ENCODE assay signal across 11 mouse cellular contexts in genomic region chr4:53600462-53600861, GRCm38 (mm10). TPM values are rescaled to one million over a fixed set of nuclear protein-coding genes. Genes with fewer than 3 reads are reported as not detected.
A peak's percentile ranks its signal among the peaks of the same experiment; 100 is the strongest.
DNase-seq lines count a peak whose midpoint lies in the region; ATAC-seq and TF ChIP-seq lines count a peak whose summit lies in the region.
"Had no signal": no experiment of that assay in that cellular context is flagged by ENCODE, and none has a peak within 500 bp of the region (broad histone marks: within the 10 kb centered on the region; RNA-seq: fewer than 3 reads in every experiment).

No protein-coding gene starts in this region.

- peak; percentile 98 for ATAC-seq in megakaryocyte-erythroid progenitor cell, adult 5-6 weeks (replicated peaks; ENCODE audit: low FRiP score, low TSS enrichment, poor library complexity, severe bottlenecking)

- H3K27me3 ChIP-seq in limb, embryonic 10.5 days (ENCODE audit: low read depth, poor library complexity, severe bottlenecking): no peaks in the 10 kb centered on the region
- H3K27me3 ChIP-seq: heart, embryonic 13.5 days; liver, embryonic 15.5 days; stomach, embryonic 15.5 days had no signal

- H3K4me3 ChIP-seq in limb, embryonic 10.5 days: no peak overlapping the region
- H3K4me3 ChIP-seq: heart, embryonic 13.5 days; liver, embryonic 15.5 days; stomach, embryonic 15.5 days had no signal

- no peak overlapping the region for H3K27ac ChIP-seq in limb, embryonic 10.5 days
- H3K27ac ChIP-seq: heart, embryonic 13.5 days; liver, embryonic 15.5 days; stomach, embryonic 15.5 days had no signal

- TF ChIP-seq CTCF in brain, embryonic 14.5 days (IDR thresholded peaks at IDR 0.05; ENCODE audit: borderline replicate concordance, extremely low read depth, insufficient read depth, insufficient read length): peak; percentile 56; the same call in 1 of the 2 replicates

- no peaks in the 10 kb centered on the region for H3K9me3 ChIP-seq in limb, embryonic 10.5 days (replicated peaks)
- H3K9me3 ChIP-seq: heart, embryonic 13.5 days; liver, embryonic 15.5 days; stomach, embryonic 15.5 days had no signal

- peak; percentile 16 for DNase-seq in adrenal gland, postnatal 14 days
- DNase-seq in adrenal gland, adult 8-10 months: no peak
- DNase-seq in layer of hippocampus, adult 9-11 months: peak; percentile 24
- no peak for DNase-seq in layer of hippocampus, postnatal 36 days
- DNase-seq in brain, embryonic 14.5 days (ENCODE audit: low read depth): peak; percentile 49
- DNase-seq in limb, embryonic 10.5 days (ENCODE audit: low spot score): no peak
- no peak for DNase-seq in neural tube, embryonic 10.5 days (ENCODE audit: extremely low spot score, low spot score)

- 52% methylated on average over 6 of the region's 6 CpGs for WGBS in limb, embryonic 10.5 days

- no peaks in the 10 kb centered on the region for H3K4me1 ChIP-seq in limb, embryonic 10.5 days
- H3K4me1 ChIP-seq: heart, embryonic 13.5 days; liver, embryonic 15.5 days; stomach, embryonic 15.5 days had no signal

- H3K36me3 ChIP-seq in limb, embryonic 10.5 days: no peaks in the 10 kb centered on the region
- H3K36me3 ChIP-seq: heart, embryonic 13.5 days; liver, embryonic 15.5 days; stomach, embryonic 15.5 days had no signal

- TF ChIP-seq POLR2A in brain, embryonic 14.5 days (IDR thresholded peaks at IDR 0.05; ENCODE audit: borderline replicate concordance, extremely low read depth, insufficient read depth, insufficient read length, poor library complexity, severe bottlenecking): no peak

RNA-seq across cellular contexts. Expression of gene Fsd1l, which starts 30.8 kb away (rescaled TPM):
- total RNA-seq in adrenal gland, postnatal 14 days (2021): 9.2 TPM in 2 replicates
- total RNA-seq in adrenal gland, adult 8-10 months (2022): 10 to 100 TPM in 1 of 4 experiments, 1 to 10 TPM in 3; 7.2 to 11.7 (median 8.5) TPM
- total RNA-seq in layer of hippocampus, postnatal 36 days (2021): 10 to 100 TPM; 32.8 to 35.4 TPM
- polyA plus RNA-seq in brain, embryonic 14.5 days (2012; rRNA removed): 24.9 and 27.1 TPM in 2 replicates
- 4.9 and 10.5 TPM in 2 replicates for total RNA-seq in megakaryocyte-erythroid progenitor cell, adult 5-6 weeks (2014; fragmentation: Nextera tagmentation)
- total RNA-seq in megakaryocyte-erythroid progenitor cell, adult 5-6 weeks (2017): 4.3 and 9.9 TPM in 2 replicates
- 11.5 and 12.9 TPM in 2 replicates for polyA plus RNA-seq in limb, embryonic 10.5 days (2016; fragmentation: Nextera tagmentation; extraction: Ambion mirVana)

Comparison
In these comparisons a context has a peak if more than half of its experiments do, and no peak if none do; other contexts are left out.
1. DNase-seq: peak in adrenal gland, postnatal 14 days (single experiment), layer of hippocampus, adult 9-11 months (single experiment) and brain, embryonic 14.5 days (single experiment); none in adrenal gland, adult 8-10 months (single experiment), layer of hippocampus, postnatal 36 days (0 of 2), limb, embryonic 10.5 days (single experiment) and neural tube, embryonic 10.5 days (single experiment).